Mouse (Mus musculus) testis, adult 2 months (tissue): ENCODE measurements around the gene Kcna4.

Source experiments
- CTCF ChIP-seq: fragments of 200-500 bp; IDR thresholded peaks from 2 replicates; pipeline ENCODE4 v1.5.1; 2012; ENCODE audit warnings: low read depth, mild to moderate bottlenecking, inconsistent platforms, low read length, moderate library complexity; ENCODE audit not compliant: control insufficient read depth, insufficient read depth, insufficient replicate concordance
- POLR2A ChIP-seq: fragments of 200-500 bp; IDR thresholded peaks from 2 replicates; pipeline ENCODE4 v1.6.1; 2012; ENCODE audit warnings: low read depth, mild to moderate bottlenecking, inconsistent platforms, low read length, moderate library complexity; ENCODE audit not compliant: control insufficient read depth

DNA sequence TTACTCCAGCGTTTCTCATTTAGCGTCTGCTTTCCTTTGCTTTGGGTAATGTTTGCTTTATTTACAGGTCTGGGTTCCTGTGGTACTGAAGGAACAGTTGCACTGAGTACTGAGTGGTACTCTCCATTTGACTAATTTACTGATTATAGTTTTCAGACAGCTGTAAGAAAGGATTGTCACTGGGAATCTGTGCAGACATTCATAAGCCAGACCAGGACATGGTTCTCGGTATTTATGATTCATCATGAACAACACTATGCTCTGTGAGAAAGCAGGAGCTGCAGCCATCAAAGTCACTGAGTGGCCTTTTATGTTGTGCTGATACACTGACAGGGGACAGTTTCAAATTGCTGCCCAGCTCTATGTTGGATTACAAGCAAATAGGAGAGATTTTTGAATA is 33.7 kb downstream of the Kcna4 start:
- no peak for TF ChIP-seq CTCF
- TF ChIP-seq POLR2A = no peak
